20 mouse cellular contexts compared by ENCODE assay signal in the genomic region with DNA sequence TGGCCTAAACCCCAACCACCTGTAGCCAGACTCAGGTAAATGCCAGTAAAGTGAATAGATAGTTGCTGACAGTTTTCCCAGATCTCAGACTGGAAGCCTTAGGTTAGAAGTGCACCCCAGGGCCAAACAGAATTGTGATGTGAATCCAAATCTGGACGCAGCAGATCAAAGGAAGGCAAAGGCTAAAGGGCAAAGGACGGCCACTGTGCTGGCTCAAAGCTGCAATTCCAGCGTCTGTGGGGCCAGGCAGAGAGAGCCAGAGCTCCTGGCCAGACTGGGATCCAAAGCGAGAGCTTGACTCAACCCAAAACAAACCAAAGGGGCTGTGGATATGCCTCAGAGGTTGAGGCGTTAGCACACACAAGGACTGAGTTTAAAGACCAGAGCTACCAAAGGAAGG. TPM values are rescaled to one million over a fixed set of nuclear protein-coding genes. Genes with fewer than 3 reads are reported as not detected.
A peak's percentile ranks its signal among the peaks of the same experiment; 100 is the strongest.
DNase-seq lines count a peak whose midpoint lies in the region; ATAC-seq lines count a peak whose summit lies in the region.
"Had no signal": no experiment of that assay in that cellular context is flagged by ENCODE, and none has a peak within 500 bp of the region (broad histone marks: within the 10 kb centered on the region; RNA-seq: fewer than 3 reads in every experiment).

No protein-coding gene starts in this region.

- DNase-seq in embryo, embryonic 10 days (ENCODE audit: low spot score) = peak; percentile 20
- DNase-seq in embryo, embryonic 10.5 days (ENCODE audit: low spot score) = no peak
- peak; percentile 16 for DNase-seq in kidney, postnatal 10 days
- no peak for DNase-seq in liver, embryonic 13.5 days
- peak; percentile 28 for DNase-seq in yolk sac, embryonic 10.5 days (ENCODE audit: low spot score)
- DNase-seq in right cerebral cortex, postnatal 25 days = no peak
- DNase-seq: cerebellum, adult 11 months; cerebellum, adult 8-10 months; cerebellum, postnatal 14 days; gastrocnemius, postnatal 10 days; heart, adult 2 months; heart, postnatal 14 days had no signal

- no peak overlapping the region for H3K27ac ChIP-seq in kidney, embryonic 14.5 days (ENCODE audit: low read depth, low read length)
- H3K27ac ChIP-seq in liver, embryonic 13.5 days = no peak overlapping the region
- H3K27ac ChIP-seq: embryonic facial prominence, embryonic 13.5 days; forebrain, embryonic 12.5 days; heart, adult 2 months; heart, embryonic 15.5 days; hindbrain, embryonic 10.5 days; hindbrain, embryonic 14.5 days had no signal

- H3K4me1 ChIP-seq in kidney, embryonic 14.5 days (ENCODE audit: control insufficient read depth, insufficient read depth, low read length) = no peaks in the 10 kb centered on the region
- H3K4me1 ChIP-seq in liver, embryonic 13.5 days (replicated peaks) = peaks cover 16% of the 10 kb centered on the region
- H3K4me1 ChIP-seq: embryonic facial prominence, embryonic 13.5 days; forebrain, embryonic 12.5 days; hindbrain, embryonic 10.5 days had no signal

- H3K9ac ChIP-seq in kidney, embryonic 14.5 days (ENCODE audit: low read depth, low read length) = no peak overlapping the region
- no peak overlapping the region for H3K9ac ChIP-seq in liver, embryonic 13.5 days
- H3K9ac ChIP-seq: embryonic facial prominence, embryonic 13.5 days; forebrain, embryonic 12.5 days; heart, embryonic 15.5 days; hindbrain, embryonic 14.5 days had no signal

- no peak for ATAC-seq in kidney, embryonic 14.5 days (ENCODE audit: low FRiP score, low TSS enrichment)
- 0 out of 2 replicates have a peak, but pooled peaks have one; percentile 43 for ATAC-seq in liver, embryonic 13.5 days (ENCODE audit: low read depth)
- ATAC-seq: forebrain, embryonic 16.5 days had no signal

- peaks cover 6% of the 10 kb centered on the region for H3K36me3 ChIP-seq in kidney, embryonic 14.5 days (ENCODE audit: control insufficient read depth, insufficient read depth, low read length)
- peaks cover 8% of the 10 kb centered on the region for H3K36me3 ChIP-seq in liver, embryonic 13.5 days

- 45% methylated on average over 5 of the region's 5 CpGs for WGBS in kidney, embryonic 14.5 days
- WGBS in liver, embryonic 13.5 days (ENCODE audit: insufficient replicate concordance) = 56% methylated on average over 5 of the region's 5 CpGs

- H3K9me3 ChIP-seq in kidney, embryonic 14.5 days (ENCODE audit: control insufficient read depth, low read length) = no peaks in the 10 kb centered on the region
- H3K9me3 ChIP-seq in liver, embryonic 13.5 days (replicated peaks) = no peaks in the 10 kb centered on the region
- H3K9me3 ChIP-seq: embryonic facial prominence, embryonic 13.5 days; forebrain, embryonic 12.5 days; heart, embryonic 15.5 days; hindbrain, embryonic 10.5 days had no signal

- H3K4me2 ChIP-seq in kidney, embryonic 14.5 days (replicated peaks; ENCODE audit: low read depth, low read length) = no peak overlapping the region
- H3K4me2 ChIP-seq in liver, embryonic 13.5 days = no peak overlapping the region
- H3K4me2 ChIP-seq: embryonic facial prominence, embryonic 13.5 days; forebrain, embryonic 12.5 days; heart, embryonic 11.5 days; heart, embryonic 15.5 days; hindbrain, embryonic 14.5 days had no signal

- no peaks in the 10 kb centered on the region for H3K27me3 ChIP-seq in kidney, embryonic 14.5 days (ENCODE audit: control insufficient read depth, insufficient read depth, low read length)
- no peaks in the 10 kb centered on the region for H3K27me3 ChIP-seq in liver, embryonic 13.5 days
- H3K27me3 ChIP-seq: embryonic facial prominence, embryonic 13.5 days; forebrain, embryonic 12.5 days; heart, embryonic 15.5 days had no signal

- no peak overlapping the region for H3K4me3 ChIP-seq in kidney, embryonic 14.5 days (ENCODE audit: low read length)
- no peak overlapping the region for H3K4me3 ChIP-seq in liver, embryonic 13.5 days (replicated peaks)
- H3K4me3 ChIP-seq: embryonic facial prominence, embryonic 13.5 days; forebrain, embryonic 12.5 days; heart, adult 2 months; heart, embryonic 15.5 days; hindbrain, embryonic 10.5 days had no signal

RNA-seq across cellular contexts. Expression of gene Nup54, which starts 23.7 kb away (rescaled TPM):
- 57.7 and 62.2 TPM in 2 replicates for polyA plus RNA-seq in kidney, embryonic 14.5 days (2014; fragmentation: Nextera tagmentation; extraction: Ambion mirVana)
- 39.6 and 45.0 TPM in 2 replicates for polyA plus RNA-seq in liver, embryonic 13.5 days (2015; fragmentation: Nextera tagmentation; extraction: Ambion mirVana)

RNA-seq across cellular contexts. Expression of gene Scarb2, which starts 47.9 kb away (rescaled TPM):
- 5.7 and 7.1 TPM in 2 replicates for polyA plus RNA-seq in kidney, embryonic 14.5 days (2014; fragmentation: Nextera tagmentation; extraction: Ambion mirVana)
- 5.1 and 5.7 TPM in 2 replicates for polyA plus RNA-seq in liver, embryonic 13.5 days (2015; fragmentation: Nextera tagmentation; extraction: Ambion mirVana)

Comparison
In these comparisons a context has a peak if more than half of its experiments do, and no peak if none do; other contexts are left out.
1. DNase-seq: peak in embryo, embryonic 10 days (single experiment), kidney, postnatal 10 days (single experiment) and yolk sac, embryonic 10.5 days (single experiment); none in embryo, embryonic 10.5 days (single experiment), liver, embryonic 13.5 days (single experiment) and right cerebral cortex, postnatal 25 days (single experiment).